Mouse (Mus musculus): Measurements from ENCODE around the gene Gm48552. TPM values are rescaled to one million over a fixed set of nuclear protein-coding genes. Genes with fewer than 3 reads are reported as not detected.

Gene Gm48552
- polyA plus RNA-seq, 1 experiment: 0.26 TPM

DNA sequence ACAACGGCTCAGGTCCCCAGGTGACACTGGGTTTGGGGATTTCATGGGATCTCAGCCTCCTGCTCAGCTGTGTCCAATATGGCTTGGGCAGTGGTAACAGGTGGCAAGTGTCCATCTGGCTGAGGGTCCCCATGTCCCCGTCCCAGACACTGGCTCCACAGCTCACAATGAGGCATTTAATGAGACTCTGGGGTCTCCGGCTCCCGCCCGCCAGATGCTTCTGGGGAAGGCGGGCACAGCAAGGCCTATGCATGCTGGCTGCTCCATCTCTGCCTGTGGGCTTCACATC is 21.7 kb upstream of the Gm48552 start:
- Histone ChIP-seq H3K4me3 (replicated peaks) (no peak overlapping the region), H3K4me1 (ENCODE audit: control insufficient read depth) (peaks cover 83% of the 10 kb centered on the region), H3K27me3 (ENCODE audit: control insufficient read depth) (no peaks in the 10 kb centered on the region; the same call in 1 of the 2 replicates), H3K9me3 (ENCODE audit: control insufficient read depth, low read length) (peaks cover 2% of the 10 kb centered on the region; the same call in 1 of the 2 replicates), H3K36me3 (ENCODE audit: control insufficient read depth) (peaks cover 100% of the 10 kb centered on the region)
- TF ChIP-seq GATA1 (IDR thresholded peaks at IDR 0.05; ENCODE audit: low read length) (no peak), TAL1 (IDR thresholded peaks at IDR 0.05; ENCODE audit: low read length) (no peak)

DNA sequence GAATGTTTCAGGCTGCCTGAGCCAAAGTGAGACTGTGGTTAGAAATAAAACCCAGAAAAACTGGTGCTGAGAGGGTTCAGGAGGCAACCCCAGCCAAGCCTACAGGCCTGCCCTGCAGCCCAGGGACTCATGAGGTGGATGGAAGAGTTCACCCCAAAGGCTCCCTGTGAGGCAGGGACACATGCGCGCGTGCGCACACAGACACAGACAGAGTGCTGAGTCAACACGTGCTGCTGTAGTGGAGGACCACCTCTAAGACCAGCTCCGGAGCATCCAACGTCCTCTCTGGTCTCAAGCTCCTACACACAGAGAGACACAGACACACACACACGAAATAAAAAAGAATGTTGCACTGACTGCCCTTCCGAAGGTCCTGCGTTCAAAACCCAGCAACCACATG is 13.5 kb upstream of the Gm48552 start:
- Histone ChIP-seq H3K4me1 (ENCODE audit: control insufficient read depth) (peaks cover 75% of the 10 kb centered on the region), H3K27me3 (ENCODE audit: control insufficient read depth) (no peaks in the 10 kb centered on the region; the same call in 1 of the 2 replicates), H3K9me3 (ENCODE audit: control insufficient read depth, low read length) (no peaks in the 10 kb centered on the region), H3K4me3 (replicated peaks) (peak overlapping the region; percentile 90), H3K36me3 (ENCODE audit: control insufficient read depth) (peaks cover 83% of the 10 kb centered on the region)
- TF ChIP-seq GATA1 (IDR thresholded peaks at IDR 0.05; ENCODE audit: low read length) (no peak), TAL1 (IDR thresholded peaks at IDR 0.05; ENCODE audit: low read length) (no peak)

DNA sequence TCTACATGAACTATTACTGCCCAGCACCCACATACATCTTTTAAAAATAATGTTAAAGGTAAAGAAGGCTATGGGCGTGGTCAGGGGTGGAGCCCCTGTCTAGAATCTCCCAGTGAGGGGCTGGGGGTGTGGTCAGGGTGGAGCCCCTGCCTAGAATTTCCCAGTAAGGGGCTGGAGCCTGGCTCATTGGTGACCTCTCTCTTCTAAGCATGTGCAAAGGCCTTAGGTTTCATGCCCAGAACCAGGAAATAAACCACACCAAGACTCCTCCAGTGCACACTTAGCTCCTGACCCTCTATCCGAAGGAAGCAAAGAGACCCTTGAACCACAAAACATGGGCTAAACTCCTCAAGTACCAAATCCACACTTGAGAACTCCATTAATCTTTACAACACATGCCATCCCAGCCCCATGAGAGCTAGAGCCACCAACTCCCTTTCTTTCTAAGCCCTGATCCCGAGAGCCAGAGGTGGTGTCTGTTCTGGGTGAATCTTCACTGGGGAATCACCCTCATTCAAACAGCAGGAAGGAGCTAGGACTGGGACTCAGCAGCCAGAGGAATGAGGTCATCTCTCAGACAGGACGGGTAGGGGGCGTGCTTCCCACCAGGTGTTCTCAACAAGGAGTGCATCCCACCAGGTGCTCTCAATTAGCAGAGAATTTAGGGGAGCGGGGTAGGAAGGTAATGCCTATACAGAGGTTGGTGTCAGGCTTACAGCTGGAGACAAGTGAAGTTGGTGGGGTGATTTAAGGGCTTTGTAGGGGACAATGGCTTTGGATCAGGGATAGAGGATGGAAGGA is 12.0 kb upstream of the Gm48552 start:
- H3K9me3 ChIP-seq (ENCODE audit: control insufficient read depth, low read length): no peaks in the 10 kb centered on the region
- H3K4me3 ChIP-seq (replicated peaks): peak overlapping the region; percentile 90
- no peak for TF ChIP-seq TAL1 (IDR thresholded peaks at IDR 0.05; ENCODE audit: low read length)
- peaks cover 85% of the 10 kb centered on the region for H3K4me1 ChIP-seq (ENCODE audit: control insufficient read depth)
- peaks cover 73% of the 10 kb centered on the region for H3K36me3 ChIP-seq (ENCODE audit: control insufficient read depth)
- H3K27me3 ChIP-seq (ENCODE audit: control insufficient read depth): no peaks in the 10 kb centered on the region

DNA sequence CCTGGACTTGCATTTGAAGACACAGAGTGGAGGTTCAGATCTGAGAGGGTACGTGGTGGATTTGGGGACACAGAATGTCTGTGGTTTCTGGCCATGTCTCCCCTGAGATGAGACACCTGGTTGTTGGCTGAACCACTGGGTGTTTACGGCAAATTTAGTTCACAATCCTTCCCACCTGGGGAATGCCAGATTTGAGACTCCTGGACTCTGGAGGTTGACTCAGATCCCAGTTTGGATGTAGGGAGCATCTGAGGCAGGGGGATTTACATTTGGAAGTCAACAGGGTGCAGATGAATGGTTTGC is 11.5 kb upstream of the Gm48552 start:
- Histone ChIP-seq H3K9me3 (ENCODE audit: control insufficient read depth, low read length) (no peaks in the 10 kb centered on the region), H3K4me1 (ENCODE audit: control insufficient read depth) (peaks cover 85% of the 10 kb centered on the region)

DNA sequence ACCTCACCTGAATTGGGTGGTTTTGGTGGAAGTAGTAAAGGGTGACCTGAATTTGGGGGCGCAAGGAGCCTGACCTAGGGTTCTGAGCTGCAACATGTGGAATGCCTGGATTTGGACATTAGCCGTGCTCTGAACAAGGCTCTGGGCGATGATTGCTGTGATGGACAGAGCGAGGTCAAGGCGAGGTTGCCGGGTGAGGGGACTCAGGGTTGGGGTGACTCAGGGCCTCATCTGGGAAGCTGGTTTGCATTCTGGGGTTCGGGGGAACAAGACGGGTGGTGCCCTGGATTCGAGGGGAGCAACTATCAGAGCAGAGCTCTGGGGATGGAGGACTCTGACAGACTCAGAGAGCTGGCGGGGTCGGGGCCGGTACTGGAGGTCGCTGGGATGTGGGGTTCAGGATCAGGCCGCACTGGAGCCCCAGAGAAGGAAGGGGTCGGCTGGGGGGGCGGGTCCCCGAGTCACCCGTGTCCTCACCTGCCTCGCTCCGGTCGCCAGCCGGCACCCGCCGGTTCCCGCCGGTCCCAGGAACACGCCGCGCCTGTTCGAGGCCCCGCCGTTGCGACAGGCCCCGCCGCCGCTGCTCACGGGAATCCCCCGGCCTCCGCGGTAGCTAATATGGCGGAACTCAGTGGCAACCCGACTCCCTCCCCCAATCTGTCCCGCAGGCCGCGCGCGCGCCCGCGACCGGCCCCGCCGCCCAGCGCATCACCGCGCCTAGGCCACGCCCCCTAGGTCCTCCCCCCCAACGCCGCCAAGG is 10.8 kb upstream of the Gm48552 start, which contains the start of gene Fzr1:
Gene Fzr1 (minus strand): TSS at position 724 of the 760 bp plus-strand sequence.
- Histone ChIP-seq H3K4me1 (ENCODE audit: control insufficient read depth) (peaks cover 85% of the 10 kb centered on the region), H3K36me3 (ENCODE audit: control insufficient read depth) (peaks cover 61% of the 10 kb centered on the region), H3K27me3 (ENCODE audit: control insufficient read depth) (no peaks in the 10 kb centered on the region), H3K4me3 (replicated peaks) (peak within 1 kb of the TSS; percentile 90), H3K9me3 (ENCODE audit: control insufficient read depth, low read length) (no peaks in the 10 kb centered on the region)
- TF ChIP-seq TAL1 (IDR thresholded peaks at IDR 0.05; ENCODE audit: low read length): no peak
- no peak for TF ChIP-seq GATA1 (IDR thresholded peaks at IDR 0.05; ENCODE audit: low read length)

More for the DNA sequence above, 11.5 kb upstream of the Gm48552 start:
- H3K27me3 ChIP-seq (ENCODE audit: control insufficient read depth): no peaks in the 10 kb centered on the region
- no peak for TF ChIP-seq TAL1 (IDR thresholded peaks at IDR 0.05; ENCODE audit: low read length)
- TF ChIP-seq GATA1 (IDR thresholded peaks at IDR 0.05; ENCODE audit: low read length): no peak
- peaks cover 68% of the 10 kb centered on the region for H3K36me3 ChIP-seq (ENCODE audit: control insufficient read depth)
- peak overlapping the region; percentile 90 for H3K4me3 ChIP-seq (replicated peaks)

DNA sequence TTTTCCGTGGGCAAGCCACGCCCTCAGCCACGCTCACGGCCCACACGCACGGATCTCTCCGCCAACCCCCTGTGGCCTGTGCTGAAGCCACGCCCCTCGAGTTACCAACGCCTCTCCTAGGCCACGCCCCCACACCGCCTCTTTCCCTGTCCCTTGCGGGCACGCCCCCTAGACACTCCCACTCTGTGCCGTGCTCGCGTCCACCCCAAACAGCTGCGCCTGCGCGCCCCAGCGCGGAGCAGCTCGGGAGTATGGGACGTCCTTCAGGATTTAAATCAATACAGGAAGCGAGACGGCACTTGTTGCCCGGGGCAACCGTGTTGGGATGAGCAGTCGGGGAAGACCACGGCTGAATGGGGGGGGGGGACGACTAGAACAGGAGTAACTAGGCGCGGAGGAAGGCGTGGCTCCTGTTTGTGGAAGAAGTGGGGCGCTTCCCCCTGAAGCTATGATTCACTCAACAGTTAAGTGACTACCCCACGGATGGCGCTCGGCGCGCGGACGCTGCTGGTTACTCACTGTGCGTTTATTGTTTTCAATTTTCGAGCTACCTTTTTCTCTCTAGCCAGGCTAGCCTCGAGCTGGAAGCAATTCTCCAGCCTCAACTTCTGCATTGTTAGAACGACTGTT is 10.1 kb upstream of the Gm48552 start:
- Histone ChIP-seq H3K4me3 (replicated peaks) (peak overlapping the region; percentile 90), H3K27me3 (ENCODE audit: control insufficient read depth) (no peaks in the 10 kb centered on the region), H3K36me3 (ENCODE audit: control insufficient read depth) (peaks cover 54% of the 10 kb centered on the region), H3K9me3 (ENCODE audit: control insufficient read depth, low read length) (no peaks in the 10 kb centered on the region), H3K4me1 (ENCODE audit: control insufficient read depth) (peaks cover 84% of the 10 kb centered on the region)
- TF ChIP-seq GATA1 (IDR thresholded peaks at IDR 0.05; ENCODE audit: low read length): no peak
- TF ChIP-seq TAL1 (IDR thresholded peaks at IDR 0.05; ENCODE audit: low read length): no peak

DNA sequence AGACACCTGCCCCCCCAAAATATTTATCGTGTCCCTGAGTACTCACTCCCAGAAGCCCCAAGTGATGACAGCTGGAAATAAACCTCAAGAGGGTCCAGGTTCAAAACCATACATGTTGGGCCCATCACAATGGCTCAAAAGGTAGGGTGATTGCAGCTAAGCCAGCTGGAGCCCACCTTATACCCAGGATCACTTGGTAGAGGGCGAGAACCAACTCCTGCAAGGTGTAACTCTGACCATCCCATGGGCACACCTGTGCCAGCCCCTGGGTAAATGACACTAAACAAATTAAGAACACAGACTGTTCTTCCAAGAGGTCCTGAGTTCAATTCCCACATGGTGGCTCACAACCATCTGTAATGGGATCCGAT is 9.6 kb upstream of the Gm48552 start:
- H3K27me3 ChIP-seq (ENCODE audit: control insufficient read depth): no peaks in the 10 kb centered on the region
- peaks cover 82% of the 10 kb centered on the region for H3K4me1 ChIP-seq (ENCODE audit: control insufficient read depth)
- TF ChIP-seq TAL1 (IDR thresholded peaks at IDR 0.05; ENCODE audit: low read length) (no peak), GATA1 (IDR thresholded peaks at IDR 0.05; ENCODE audit: low read length) (no peak)
- no peaks in the 10 kb centered on the region for H3K9me3 ChIP-seq (ENCODE audit: control insufficient read depth, low read length)
- peaks cover 49% of the 10 kb centered on the region for H3K36me3 ChIP-seq (ENCODE audit: control insufficient read depth)
- peak overlapping the region; percentile 90 for H3K4me3 ChIP-seq (replicated peaks)

DNA sequence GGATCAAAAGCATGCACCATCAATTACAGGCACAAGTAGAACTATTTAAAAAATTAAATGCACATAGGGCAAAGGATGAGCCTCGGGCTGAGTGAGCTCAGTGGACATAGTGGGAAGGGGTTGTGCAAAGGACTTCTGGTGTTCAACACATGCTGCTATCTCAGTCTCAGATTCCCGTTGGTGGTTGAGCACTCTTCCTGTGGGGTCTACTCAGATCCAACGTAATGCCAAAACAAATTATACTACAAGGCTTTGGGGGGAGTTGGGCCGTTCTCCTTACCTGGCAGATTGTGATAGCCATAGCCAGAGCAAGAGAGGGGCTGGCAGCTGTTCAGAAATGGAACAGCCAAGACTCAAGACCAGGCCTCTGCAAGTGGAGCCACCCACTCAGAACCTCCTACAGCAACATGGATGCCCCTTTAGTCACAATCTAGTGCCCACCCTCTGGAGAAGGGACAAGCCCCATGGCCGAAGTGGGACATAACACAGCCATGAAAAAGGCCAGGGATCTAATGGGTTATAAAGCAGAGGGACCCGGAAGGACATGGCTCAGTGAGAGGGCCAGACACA is 8.9 kb upstream of the Gm48552 start:
- no peaks in the 10 kb centered on the region for H3K27me3 ChIP-seq (ENCODE audit: control insufficient read depth)
- H3K4me3 ChIP-seq (replicated peaks): peak overlapping the region; percentile 90
- H3K9me3 ChIP-seq (ENCODE audit: control insufficient read depth, low read length): no peaks in the 10 kb centered on the region
- peaks cover 84% of the 10 kb centered on the region for H3K4me1 ChIP-seq (ENCODE audit: control insufficient read depth)
- H3K36me3 ChIP-seq (ENCODE audit: control insufficient read depth): peaks cover 42% of the 10 kb centered on the region
- TF ChIP-seq GATA1 (IDR thresholded peaks at IDR 0.05; ENCODE audit: low read length) (no peak), TAL1 (IDR thresholded peaks at IDR 0.05; ENCODE audit: low read length) (no peak)

DNA sequence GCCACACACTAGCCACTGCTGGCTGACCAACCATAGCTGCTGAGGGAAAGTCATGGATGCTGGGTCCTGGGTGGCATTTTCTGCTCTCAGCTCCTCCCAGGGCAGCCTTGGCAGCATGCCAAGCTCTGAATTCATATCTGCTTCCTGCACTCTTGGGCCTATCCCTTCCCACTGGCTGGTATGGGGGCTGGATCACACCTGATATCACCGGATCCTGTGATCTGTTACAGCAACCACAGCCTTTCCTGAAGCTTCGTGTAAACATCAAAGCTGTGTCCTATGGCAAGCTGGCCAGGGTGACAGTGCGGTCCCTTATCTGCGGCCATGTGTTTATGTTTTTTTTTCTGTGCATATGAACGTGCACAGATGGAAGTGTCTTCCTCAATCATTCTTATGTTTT is 6.8 kb upstream of the Gm48552 start:
- Histone ChIP-seq H3K9me3 (ENCODE audit: control insufficient read depth, low read length) (no peaks in the 10 kb centered on the region), H3K27me3 (ENCODE audit: control insufficient read depth) (no peaks in the 10 kb centered on the region), H3K4me1 (ENCODE audit: control insufficient read depth) (peaks cover 78% of the 10 kb centered on the region), H3K36me3 (ENCODE audit: control insufficient read depth) (peaks cover 36% of the 10 kb centered on the region), H3K4me3 (replicated peaks) (peak overlapping the region; percentile 52)
- TF ChIP-seq GATA1 (IDR thresholded peaks at IDR 0.05; ENCODE audit: low read length): peak; percentile 98
- peak; percentile 98 for TF ChIP-seq TAL1 (IDR thresholded peaks at IDR 0.05; ENCODE audit: low read length)

Data from erythroblast, embryonic 14.5 days (primary cell).